Mouse (Mus musculus) heart, postnatal 0 days (tissue): ENCODE measurements at regions not wholly inside any gene's neighbourhood (a gene's known extent, or its start where the extent isn't known, plus 50 kb on each side); places are given as distances from the start of the nearest gene placed in this dataset.

ENCODE experiments used
- CTCF ChIP-seq: IDR thresholded peaks from 2 replicates; pipeline ENCODE4 v1.5.1; 2016; ENCODE audit warnings: antibody characterized with exemption, control low read depth, low read depth
- EP300 ChIP-seq: IDR thresholded peaks from 2 replicates; pipeline ENCODE4 v1.6.1; 2016; ENCODE audit warnings: antibody characterized with exemption, low read depth

DNA sequence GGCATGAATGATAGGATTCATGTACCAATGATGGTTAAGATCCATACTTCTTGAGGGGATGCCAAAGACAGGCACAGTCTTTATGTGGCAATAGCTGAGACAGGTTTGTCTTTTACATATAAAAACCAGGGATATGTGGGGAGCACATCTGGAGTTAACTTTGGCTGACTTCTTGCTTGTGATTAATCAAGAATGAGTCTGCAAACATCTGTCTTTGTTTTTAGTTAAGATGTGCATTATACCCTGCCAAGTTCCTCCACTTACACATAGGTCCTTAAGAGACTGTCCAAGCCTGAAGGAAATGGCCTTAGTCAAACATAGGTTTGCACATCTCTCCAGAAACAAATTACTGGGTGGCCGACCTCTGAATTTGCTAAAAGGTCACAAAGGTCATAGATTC lies 91.8 kb downstream of the Trim52 start:
- TF ChIP-seq CTCF (no peak), EP300 (no peak)
